ENCODE assay signal across 11 mouse cellular contexts in the genomic region with DNA sequence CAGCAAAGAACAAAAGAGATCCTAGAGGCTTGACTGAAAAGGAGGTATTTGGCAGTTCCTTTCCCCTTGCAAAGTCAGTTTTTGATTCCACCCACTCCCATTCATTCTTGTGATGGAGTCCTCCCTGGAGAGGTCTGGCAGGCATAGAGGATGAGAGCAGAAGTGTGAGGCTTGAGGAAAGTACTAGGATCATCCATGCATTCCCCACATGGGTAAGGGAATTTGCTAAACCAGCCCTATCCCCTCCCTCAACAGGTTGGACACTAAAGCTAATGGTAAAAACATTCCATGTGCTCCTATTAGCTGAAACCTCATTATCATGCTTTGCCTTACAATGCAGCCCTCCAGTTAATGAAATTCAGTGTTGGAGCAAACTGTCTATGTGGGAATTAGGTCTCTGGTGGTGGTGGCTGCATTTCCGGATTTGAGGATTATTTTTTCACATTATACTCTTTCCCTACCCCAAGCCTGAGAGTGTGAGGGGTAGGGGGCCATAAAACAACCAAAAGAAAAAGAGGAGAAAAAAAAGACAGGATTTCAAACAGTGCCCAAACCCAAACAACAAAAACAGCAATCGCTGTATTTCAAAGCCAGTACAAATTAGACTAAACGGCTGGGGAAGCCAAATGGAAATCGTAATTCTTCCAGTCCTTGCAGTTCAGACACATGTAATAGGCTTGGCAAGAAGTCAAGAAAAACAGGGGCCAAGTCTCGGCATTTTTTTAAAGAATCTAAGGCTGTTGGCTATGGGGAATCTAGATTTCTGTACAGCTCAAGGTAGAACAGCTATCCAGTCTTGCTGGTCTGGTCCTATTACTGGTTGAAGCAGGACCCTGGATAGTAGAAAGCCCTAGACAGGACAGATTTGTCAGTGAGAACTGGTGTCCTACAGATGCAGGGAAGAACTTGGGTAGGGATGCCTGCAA.
DNase-seq lines count a peak whose midpoint lies in the region; ATAC-seq and TF ChIP-seq lines count a peak whose summit lies in the region.
"Had no signal": no experiment of that assay in that cellular context is flagged by ENCODE, and none has a peak within 500 bp of the region (broad histone marks: within the 10 kb centered on the region; RNA-seq: fewer than 3 reads in every experiment).

No protein-coding gene starts in this region.

- H3K27ac ChIP-seq in forebrain, embryonic 14.5 days (ENCODE audit: low read depth, low read length): no peak overlapping the region
- H3K27ac ChIP-seq in forebrain, embryonic 12.5 days: no peak overlapping the region
- no peak overlapping the region for H3K27ac ChIP-seq in midbrain, embryonic 14.5 days (replicated peaks; ENCODE audit: low read depth, low read length)
- H3K27ac ChIP-seq in midbrain, embryonic 10.5 days (replicated peaks): no peak overlapping the region
- no peak overlapping the region for H3K27ac ChIP-seq in forebrain, postnatal 0 days (ENCODE audit: low read depth, low read length)
- peak overlapping the region; percentile 59; the same call in 1 of the 2 replicates for H3K27ac ChIP-seq in neural tube, embryonic 13.5 days (replicated peaks)
- H3K27ac ChIP-seq in heart, adult 2 months: no peak overlapping the region

- no peaks in the 10 kb centered on the region for H3K27me3 ChIP-seq in forebrain, embryonic 14.5 days (replicated peaks; ENCODE audit: control insufficient read depth, insufficient read depth, low read length)
- no peaks in the 10 kb centered on the region for H3K27me3 ChIP-seq in forebrain, embryonic 12.5 days
- no peaks in the 10 kb centered on the region for H3K27me3 ChIP-seq in midbrain, embryonic 14.5 days (ENCODE audit: control insufficient read depth, insufficient read depth, low read length)
- H3K27me3 ChIP-seq in midbrain, embryonic 10.5 days (ENCODE audit: low read depth, poor library complexity, severe bottlenecking): no peaks in the 10 kb centered on the region
- H3K27me3 ChIP-seq in forebrain, postnatal 0 days (ENCODE audit: insufficient read depth, low read length): no peaks in the 10 kb centered on the region
- H3K27me3 ChIP-seq in neural tube, embryonic 13.5 days: no peaks in the 10 kb centered on the region
- H3K27me3 ChIP-seq in heart, adult 2 months (ENCODE audit: control insufficient read depth, insufficient read depth, low read length): no peaks in the 10 kb centered on the region

- peak; percentile 86 for DNase-seq in forebrain, embryonic 14.5 days (ENCODE audit: low spot score)
- DNase-seq in midbrain, embryonic 14.5 days: peak; percentile 45
- no peak for DNase-seq in midbrain, embryonic 10.5 days (ENCODE audit: low spot score)
- DNase-seq in forebrain, postnatal 0 days: peak; percentile 67
- no peak for DNase-seq in heart, adult 2 months
- no peak for DNase-seq in right cerebral cortex, postnatal 14 days
- DNase-seq: cerebellum, adult 8-10 months; heart, adult 18-20 months had no signal

- H3K9ac ChIP-seq in forebrain, embryonic 14.5 days (ENCODE audit: low read length): no peak overlapping the region
- no peak overlapping the region for H3K9ac ChIP-seq in forebrain, embryonic 12.5 days
- H3K9ac ChIP-seq in midbrain, embryonic 14.5 days (replicated peaks; ENCODE audit: low read length): no peak overlapping the region
- H3K9ac ChIP-seq in forebrain, postnatal 0 days: no peak overlapping the region
- no peak overlapping the region for H3K9ac ChIP-seq in neural tube, embryonic 13.5 days
- no peak overlapping the region for H3K9ac ChIP-seq in heart, adult 2 months (ENCODE audit: low read depth, low read length)

- H3K36me3 ChIP-seq in forebrain, embryonic 14.5 days (ENCODE audit: control insufficient read depth, insufficient read depth, low read length): no peaks in the 10 kb centered on the region
- no peaks in the 10 kb centered on the region for H3K36me3 ChIP-seq in forebrain, embryonic 12.5 days (replicated peaks)
- no peaks in the 10 kb centered on the region for H3K36me3 ChIP-seq in midbrain, embryonic 14.5 days (ENCODE audit: control insufficient read depth, insufficient read depth, low read length)
- H3K36me3 ChIP-seq in midbrain, embryonic 10.5 days: no peaks in the 10 kb centered on the region
- H3K36me3 ChIP-seq in forebrain, postnatal 0 days (ENCODE audit: insufficient read depth): no peaks in the 10 kb centered on the region
- H3K36me3 ChIP-seq in neural tube, embryonic 13.5 days: no peaks in the 10 kb centered on the region
- no peaks in the 10 kb centered on the region for H3K36me3 ChIP-seq in heart, adult 2 months (ENCODE audit: control insufficient read depth, insufficient read depth, low read length)

- intact Hi-C loops in heart, adult 2 months (cut with DNase I): no loop called here

- H3K4me3 ChIP-seq in forebrain, embryonic 14.5 days (ENCODE audit: low read depth, low read length): no peak overlapping the region
- no peak overlapping the region for H3K4me3 ChIP-seq in forebrain, embryonic 12.5 days (replicated peaks)
- no peak overlapping the region for H3K4me3 ChIP-seq in midbrain, embryonic 14.5 days (replicated peaks; ENCODE audit: low read depth, low read length)
- H3K4me3 ChIP-seq in midbrain, embryonic 10.5 days: no peak overlapping the region
- H3K4me3 ChIP-seq in forebrain, postnatal 0 days (ENCODE audit: low read depth, low read length): no peak overlapping the region
- no peak overlapping the region for H3K4me3 ChIP-seq in neural tube, embryonic 13.5 days
- no peak overlapping the region for H3K4me3 ChIP-seq in heart, adult 2 months
- H3K4me3 ChIP-seq: myocyte had no signal

- no peaks in the 10 kb centered on the region for H3K79me2 ChIP-seq in heart, adult 2 months (replicated peaks; ENCODE audit: control insufficient read depth, insufficient read depth, low read length)

- H3K4me2 ChIP-seq in forebrain, embryonic 14.5 days (ENCODE audit: low read length): no peak overlapping the region
- H3K4me2 ChIP-seq in forebrain, embryonic 12.5 days: no peak overlapping the region
- H3K4me2 ChIP-seq in midbrain, embryonic 14.5 days (ENCODE audit: low read length): no peak overlapping the region
- H3K4me2 ChIP-seq in forebrain, postnatal 0 days (ENCODE audit: low read depth): no peak overlapping the region
- no peak overlapping the region for H3K4me2 ChIP-seq in neural tube, embryonic 13.5 days

- no peaks in the 10 kb centered on the region for H3K9me3 ChIP-seq in forebrain, embryonic 14.5 days (replicated peaks; ENCODE audit: control insufficient read depth, low read length)
- no peaks in the 10 kb centered on the region for H3K9me3 ChIP-seq in forebrain, embryonic 12.5 days
- no peaks in the 10 kb centered on the region for H3K9me3 ChIP-seq in midbrain, embryonic 14.5 days (ENCODE audit: control insufficient read depth, low read length)
- H3K9me3 ChIP-seq in midbrain, embryonic 10.5 days (replicated peaks): no peaks in the 10 kb centered on the region
- no peaks in the 10 kb centered on the region for H3K9me3 ChIP-seq in forebrain, postnatal 0 days (ENCODE audit: low read length)
- no peaks in the 10 kb centered on the region for H3K9me3 ChIP-seq in neural tube, embryonic 13.5 days

- no peak for TF ChIP-seq POLR2A in heart, adult 2 months (IDR thresholded peaks at IDR 0.05; ENCODE audit: insufficient read depth, low read depth, low read length)

- TF ChIP-seq CTCF in forebrain, postnatal 0 days (IDR thresholded peaks at IDR 0.05; ENCODE audit: low read depth): no peak
- TF ChIP-seq CTCF in heart, adult 2 months (IDR thresholded peaks at IDR 0.05): no peak

- TF ChIP-seq EP300 in heart, adult 2 months (IDR thresholded peaks at IDR 0.05; ENCODE audit: insufficient read depth, low read depth, low read length): no peak

- H3K4me1 ChIP-seq in forebrain, embryonic 14.5 days (ENCODE audit: control insufficient read depth, insufficient read depth, low read length): no peaks in the 10 kb centered on the region; the same call in 1 of the 2 replicates
- H3K4me1 ChIP-seq in forebrain, embryonic 12.5 days: no peaks in the 10 kb centered on the region
- H3K4me1 ChIP-seq in midbrain, embryonic 14.5 days (ENCODE audit: control insufficient read depth, insufficient read depth, low read length): no peaks in the 10 kb centered on the region
- no peaks in the 10 kb centered on the region for H3K4me1 ChIP-seq in midbrain, embryonic 10.5 days
- H3K4me1 ChIP-seq in forebrain, postnatal 0 days (ENCODE audit: insufficient read depth): 0 out of 2 replicates have a peak, but pooled peaks cover 6% of the 10 kb centered on the region
- peaks cover 18% of the 10 kb centered on the region for H3K4me1 ChIP-seq in neural tube, embryonic 13.5 days (replicated peaks)
- H3K4me1 ChIP-seq in heart, adult 2 months (ENCODE audit: control insufficient read depth, insufficient read depth, low read length): no peaks in the 10 kb centered on the region

- peak; percentile 73 for ATAC-seq in forebrain, embryonic 14.5 days
- no peak for ATAC-seq in forebrain, embryonic 12.5 days (ENCODE audit: low FRiP score)
- no peak for ATAC-seq in midbrain, embryonic 14.5 days (ENCODE audit: low FRiP score, low TSS enrichment)
- ATAC-seq in forebrain, postnatal 0 days: peak; percentile 73
- ATAC-seq in neural tube, embryonic 13.5 days (ENCODE audit: low read depth): peak; percentile 71

- 23% methylated on average over 5 of the region's 5 CpGs for WGBS in forebrain, embryonic 14.5 days
- 54% methylated on average over 5 of the region's 5 CpGs for WGBS in forebrain, embryonic 12.5 days
- 69% methylated on average over 5 of the region's 5 CpGs for WGBS in midbrain, embryonic 14.5 days
- 82% methylated on average over 5 of the region's 5 CpGs for WGBS in midbrain, embryonic 10.5 days
- WGBS in forebrain, postnatal 0 days: 18% methylated on average over 5 of the region's 5 CpGs
- WGBS in neural tube, embryonic 13.5 days: 29% methylated on average over 5 of the region's 5 CpGs
- WGBS in heart, adult 2 months: 37% methylated on average over 5 of the region's 5 CpGs

Comparison
In these comparisons a context has a peak if more than half of its experiments do, and no peak if none do; other contexts are left out.
1. ATAC-seq: peak in forebrain, embryonic 14.5 days (single experiment), forebrain, postnatal 0 days (single experiment) and neural tube, embryonic 13.5 days (single experiment); none in forebrain, embryonic 12.5 days (single experiment) and midbrain, embryonic 14.5 days (single experiment).
2. DNase-seq: peak in forebrain, embryonic 14.5 days (single experiment), midbrain, embryonic 14.5 days (single experiment) and forebrain, postnatal 0 days (single experiment); none in midbrain, embryonic 10.5 days (single experiment), heart, adult 2 months (0 of 2) and right cerebral cortex, postnatal 14 days (single experiment).